8 mouse cellular contexts compared by ENCODE assay signal in the genomic region with DNA sequence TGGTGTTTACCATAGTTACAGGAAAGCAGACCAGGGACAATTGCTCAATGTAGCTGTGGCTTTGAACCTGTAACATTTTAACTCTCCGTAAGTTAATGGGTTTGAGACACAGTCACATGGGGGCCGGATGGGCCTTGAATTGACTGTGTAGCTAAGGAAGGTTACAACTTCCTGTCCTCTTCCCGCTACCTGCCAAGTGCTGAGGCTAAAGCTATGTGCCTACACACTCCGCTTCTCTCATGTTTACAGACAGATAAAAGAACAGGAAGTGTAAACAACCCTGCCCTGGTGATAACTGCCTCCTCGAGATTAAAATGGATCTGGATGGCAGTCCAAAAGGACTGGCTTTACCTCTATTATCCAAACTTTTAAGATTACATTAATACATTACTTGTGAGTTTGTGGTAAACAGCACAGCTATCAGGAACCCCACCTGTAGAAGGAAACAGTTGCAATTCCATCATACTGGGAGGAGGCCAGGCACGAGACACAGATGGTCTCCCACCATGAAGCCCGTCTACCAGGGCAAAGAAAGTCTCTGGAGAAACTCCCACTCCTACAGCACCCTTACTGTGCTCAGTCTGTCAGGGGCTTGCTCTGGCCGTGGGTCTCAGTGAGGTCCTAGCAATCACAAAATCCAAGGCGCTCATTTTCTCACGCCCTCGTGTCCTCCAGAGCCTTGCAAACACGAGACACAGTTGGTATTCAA. TPM values are rescaled to one million over a fixed set of nuclear protein-coding genes. Genes with fewer than 3 reads are reported as not detected.
A peak's percentile ranks its signal among the peaks of the same experiment; 100 is the strongest.
DNase-seq lines count a peak whose midpoint lies in the region; ATAC-seq and TF ChIP-seq lines count a peak whose summit lies in the region.

No protein-coding gene starts in this region.

- no peaks in the 10 kb centered on the region for H3K36me3 ChIP-seq in midbrain, embryonic 14.5 days (ENCODE audit: control insufficient read depth, insufficient read depth, low read length)

- WGBS in midbrain, embryonic 14.5 days: 53% methylated on average over 12 of the region's 12 CpGs

- TF ChIP-seq CTCF in layer of hippocampus, adult 2 months (conservative IDR thresholded peaks at IDR 0.05): no peak

- no peaks in the 10 kb centered on the region for H3K9me3 ChIP-seq in midbrain, embryonic 14.5 days (ENCODE audit: control insufficient read depth, low read length)

- peak overlapping the region; percentile 9; the same call in 1 of the 2 replicates for H3K4me3 ChIP-seq in layer of hippocampus, adult 2 months
- H3K4me3 ChIP-seq in midbrain, embryonic 14.5 days (replicated peaks; ENCODE audit: low read depth, low read length): no peak overlapping the region

- 0 out of 2 replicates have a peak overlapping the region, but pooled peaks have one; percentile 6 for H3K4me2 ChIP-seq in midbrain, embryonic 14.5 days (ENCODE audit: low read length)

- no peak for ATAC-seq in midbrain, embryonic 14.5 days (ENCODE audit: low FRiP score, low TSS enrichment)

- intact Hi-C loops in left cerebral cortex, postnatal 4 days (cut with DNase I): no loop called here

- no peaks in the 10 kb centered on the region for H3K27me3 ChIP-seq in midbrain, embryonic 14.5 days (ENCODE audit: control insufficient read depth, insufficient read depth, low read length)

- no peaks in the 10 kb centered on the region for H3K4me1 ChIP-seq in midbrain, embryonic 14.5 days (ENCODE audit: control insufficient read depth, insufficient read depth, low read length)

- DNase-seq in layer of hippocampus, adult 2 months (ENCODE audit: low spot score in 2 of 2): no peak
- DNase-seq in layer of hippocampus, adult 9-11 months: no peak
- peak; percentile 32 to 59 for DNase-seq in cerebellum, postnatal 10 days
- DNase-seq in kidney, adult 9 months: peak; percentile 51
- DNase-seq in midbrain, embryonic 14.5 days: no peak
- DNase-seq in left cerebral cortex, postnatal 4 days: no peak
- DNase-seq in retina, embryonic 14.5 days (ENCODE audit: low spot score): no peak
- no peak for DNase-seq in ovary, postnatal 36 days (ENCODE audit: low spot score)

- H3K9ac ChIP-seq in midbrain, embryonic 14.5 days (replicated peaks; ENCODE audit: low read length): no peak overlapping the region

- no peak overlapping the region for H3K27ac ChIP-seq in layer of hippocampus, adult 2 months
- H3K27ac ChIP-seq in midbrain, embryonic 14.5 days (replicated peaks; ENCODE audit: low read depth, low read length): no peak overlapping the region

RNA-seq across cellular contexts. Expression of a gene that starts 54.7 kb away (rescaled TPM):
- 100 to 1,000 TPM in 1 of 2 experiments, 10 to 100 TPM in 1; 97.7 to 103 TPM for total RNA-seq in layer of hippocampus, adult 2 months (2021)
- polyA plus RNA-seq in midbrain, embryonic 14.5 days (2014; fragmentation: Nextera tagmentation; extraction: Ambion mirVana): 43.7 and 47.9 TPM in 2 replicates
- 10 to 100 TPM; 70.3 to 86.9 TPM for total RNA-seq in left cerebral cortex, postnatal 4 days (2021)

Comparison
In these comparisons a context has a peak if more than half of its experiments do, and no peak if none do; other contexts are left out.
1. DNase-seq: peak in cerebellum, postnatal 10 days (2 of 2) and kidney, adult 9 months (single experiment); none in layer of hippocampus, adult 2 months (0 of 2), layer of hippocampus, adult 9-11 months (single experiment), midbrain, embryonic 14.5 days (single experiment), left cerebral cortex, postnatal 4 days (single experiment), retina, embryonic 14.5 days (single experiment) and ovary, postnatal 36 days (single experiment).